Mouse (Mus musculus) lung, adult 2 months (tissue): ENCODE measurements around the gene Trim56.

Experiments used
- CTCF ChIP-seq: fragments of 200-500 bp; IDR thresholded peaks from 2 replicates; pipeline ENCODE4 v1.5.1; 2011; ENCODE audit warnings: mild to moderate bottlenecking, low read length, control low read depth; ENCODE audit not compliant: insufficient read depth
- POLR2A ChIP-seq: fragments of 200-500 bp; IDR thresholded peaks from 2 replicates; pipeline ENCODE4 v1.6.1; 2011; ENCODE audit warnings: low read depth, mild to moderate bottlenecking, control low read depth, low read length, borderline replicate concordance; ENCODE audit errors: extremely low read depth

- TF ChIP-seq CTCF (no peak), POLR2A (no peak)
These were observed 17.6 kb downstream of the Trim56 start for GRCm38 (mm10) chr5:137098418-137098817.
